Mouse (Mus musculus): ENCODE data around the gene 9930021J03Rik. TPM values are rescaled to one million over a fixed set of nuclear protein-coding genes. Genes with fewer than 3 reads are reported as not detected.

The 9930021J03Rik gene
- total RNA-seq, 4 experiments from 2014 or later, result 10.9 to 15.6 (median 11.8) TPM

- DNase-seq (ENCODE audit: low spot score in 2 of 2), result no peak
Measured at GRCm38 (mm10) chr19:29696309-29696708, 109.5 kb downstream of the 9930021J03Rik start.

GRCm38 (mm10) chr19:29695071-29695470 lies 110.7 kb downstream of the 9930021J03Rik start:
- DNase-seq (ENCODE audit: low spot score in 2 of 2), result no peak

GRCm38 (mm10) chr19:29683844-29684540 lies 121.8 kb downstream of the 9930021J03Rik start:
- peak; percentile 54 to 65 for DNase-seq (ENCODE audit: low spot score in 2 of 2)

- no peak for DNase-seq (ENCODE audit: low spot score in 2 of 2)
Measured at GRCm38 (mm10) chr19:29680182-29681152, 125.3 kb downstream of the 9930021J03Rik start.

- no peak for DNase-seq (ENCODE audit: low spot score in 2 of 2)
Measured at GRCm38 (mm10) chr19:29678181-29678778, 127.5 kb downstream of the 9930021J03Rik start.

- no peak for DNase-seq (ENCODE audit: low spot score in 2 of 2)
Measured at GRCm38 (mm10) chr19:29676479-29677193, 129.2 kb downstream of the 9930021J03Rik start.

- no peak for DNase-seq (ENCODE audit: low spot score in 2 of 2)
Measured at GRCm38 (mm10) chr19:29675562-29676078, 130.2 kb downstream of the 9930021J03Rik start.

GRCm38 (mm10) chr19:29674946-29675345 lies 130.8 kb downstream of the 9930021J03Rik start:
- DNase-seq (ENCODE audit: low spot score in 2 of 2), result no peak

GRCm38 (mm10) chr19:29672660-29673059 lies 133.1 kb downstream of the 9930021J03Rik start:
- no peak for DNase-seq (ENCODE audit: low spot score in 2 of 2)

GRCm38 (mm10) chr19:29671160-29671559 lies 134.6 kb downstream of the 9930021J03Rik start:
- no peak for DNase-seq (ENCODE audit: low spot score in 2 of 2)

- no peak for DNase-seq (ENCODE audit: low spot score in 2 of 2)
Measured at GRCm38 (mm10) chr19:29670247-29670646, 135.5 kb downstream of the 9930021J03Rik start.

GRCm38 (mm10) chr19:29668135-29668534 lies 137.7 kb downstream of the 9930021J03Rik start:
- DNase-seq (ENCODE audit: low spot score in 2 of 2), result no peak

- DNase-seq (ENCODE audit: low spot score in 2 of 2), result no peak
Measured at GRCm38 (mm10) chr19:29666965-29667594, 138.7 kb downstream of the 9930021J03Rik start.

GRCm38 (mm10) chr19:29666164-29666563 lies 139.6 kb downstream of the 9930021J03Rik start:
- DNase-seq (ENCODE audit: low spot score in 2 of 2), result no peak

- no peak for DNase-seq (ENCODE audit: low spot score in 2 of 2)
Measured at GRCm38 (mm10) chr19:29664934-29665333, 140.9 kb downstream of the 9930021J03Rik start.

Other genes with a start within 250 kb of the 9930021J03Rik start
- 10 to 100 TPM in 1 of 4 experiments, 1 to 10 TPM in 3; 6.9 to 10.4 (median 8.1) TPM for gene Ermp1, start 157.6 kb downstream of the 9930021J03Rik start, total RNA-seq (2022)
- not detected for gene Mlana, start 108.2 kb downstream of the 9930021J03Rik start, total RNA-seq (2022)
- 10 to 100 TPM; 10.1 to 12.5 (median 10.7) TPM for gene Ranbp6, start 7.0 kb upstream of the 9930021J03Rik start, total RNA-seq (2022)
- 1 to 10 TPM; 3.3 to 6.4 (median 5.3) TPM for gene Il33, start 119.1 kb upstream of the 9930021J03Rik start, total RNA-seq (2022)
- not detected for gene Trpd52l3, start 197.8 kb upstream of the 9930021J03Rik start, total RNA-seq (2022)
- 10 to 100 TPM; 10.1 to 14.6 (median 12.9) TPM for gene Uhrf2, start 224.5 kb upstream of the 9930021J03Rik start, total RNA-seq (2022)